Mouse (Mus musculus) CD4-positive naive resting alpha-beta T cell, adult 57 days (primary cell): ENCODE measurements around the gene Ddx41. TPM values are rescaled to one million over a fixed set of nuclear protein-coding genes. Genes with fewer than 3 reads are reported as not detected.

Source experiments
- total RNA-seq: library from RNA; stranded (reverse); gene quantifications from one replicate; pipeline ENCODE4 v1.2.4, GENCODE M21; 2023

Gene Ddx41
- 74.8 TPM for total RNA-seq

DNA sequence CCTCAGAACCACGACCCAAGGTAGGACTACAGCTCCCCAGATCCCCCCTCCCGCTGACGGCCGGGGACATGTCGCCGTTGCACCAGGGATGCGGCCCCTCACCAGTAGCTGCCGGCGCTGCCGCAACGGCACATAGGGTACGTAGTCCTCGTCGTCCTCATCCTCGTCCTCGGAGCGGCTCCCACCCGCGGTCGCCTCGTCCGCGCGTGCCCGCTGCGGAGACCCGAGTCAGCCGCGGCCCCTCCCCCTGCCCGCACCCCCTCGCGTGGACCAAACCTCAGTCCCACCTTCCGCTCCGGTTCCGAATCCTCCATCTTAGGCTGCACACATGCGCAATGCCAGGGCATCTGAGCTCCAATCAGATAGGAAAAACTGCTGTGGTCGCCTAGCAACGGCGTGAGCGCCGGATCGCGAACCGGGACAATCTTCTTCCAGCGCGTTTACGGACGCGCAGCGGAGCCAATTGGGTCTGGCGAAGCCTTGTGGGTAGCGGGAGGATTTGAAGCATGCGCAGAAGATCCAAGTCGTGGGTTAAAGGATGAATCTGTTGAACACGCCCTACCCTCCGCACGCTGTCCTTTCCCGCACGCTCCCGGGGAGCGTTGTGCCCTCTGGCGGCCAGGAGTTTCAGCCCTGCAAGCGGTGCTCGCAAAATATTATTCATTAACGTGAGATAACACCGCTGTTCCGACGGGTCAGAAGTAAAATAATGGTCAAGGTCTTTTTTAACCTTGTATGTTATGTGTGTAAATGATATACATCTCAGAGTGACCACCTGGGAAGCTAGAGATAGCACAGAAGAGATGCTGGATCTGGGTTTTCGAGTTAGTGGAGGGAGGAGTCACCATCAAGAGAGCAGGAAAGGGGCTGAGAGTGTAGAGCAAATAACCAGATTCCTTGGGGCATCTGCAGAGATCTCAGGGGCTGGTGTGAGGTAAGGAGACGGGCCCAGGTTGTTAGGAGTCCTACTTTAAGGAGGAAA lies at the start of gene Ddx41:
Gene Ddx41, minus strand, starts transcription at position 465 of the 982 bp plus-strand sequence.

GRCm38 (mm10) chr13:55573432-55573831 lies 37.0 kb upstream of the Ddx41 start, which contains the start of gene Tmed9:
Gene Tmed9, plus strand, starts transcription at chr13:55573732.

DNA sequence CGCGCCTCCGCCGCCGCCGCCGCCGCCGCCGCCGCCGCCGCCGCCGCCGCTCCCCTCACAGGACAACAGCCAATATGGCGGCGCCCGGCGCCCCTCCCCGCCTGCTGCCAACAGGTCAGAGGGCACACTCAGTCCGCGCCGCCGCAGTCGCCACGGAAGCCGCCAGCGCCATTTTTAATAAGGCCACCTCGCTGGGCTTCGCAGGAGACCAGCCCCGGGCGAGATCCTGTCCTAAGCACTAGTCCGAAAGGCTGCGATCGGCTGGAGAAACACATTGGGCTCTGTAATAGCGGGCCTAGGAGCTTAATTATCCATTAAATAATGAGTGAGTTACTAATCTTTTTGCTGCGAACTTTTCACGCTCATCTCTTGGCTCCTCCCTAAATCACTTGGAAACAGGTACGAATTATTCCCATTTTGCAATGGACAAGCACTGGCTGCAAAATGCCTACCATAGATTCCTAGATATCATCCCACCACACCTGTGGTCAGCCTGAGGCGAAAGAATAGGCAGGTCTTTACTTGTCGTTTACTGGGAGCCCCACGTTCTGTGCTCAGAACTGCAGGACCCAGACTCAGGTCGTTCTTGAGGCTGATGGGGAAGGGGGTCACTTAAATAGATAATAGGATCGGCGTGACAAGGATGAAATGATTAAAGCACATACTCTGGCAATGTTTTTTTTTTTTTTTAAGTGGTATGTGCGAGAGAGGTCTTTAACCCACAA lies 34.7 kb upstream of the Ddx41 start, which contains the start of gene Fam193b:
Gene Fam193b, minus strand, starts transcription at position 94 of the 725 bp plus-strand sequence.

DNA sequence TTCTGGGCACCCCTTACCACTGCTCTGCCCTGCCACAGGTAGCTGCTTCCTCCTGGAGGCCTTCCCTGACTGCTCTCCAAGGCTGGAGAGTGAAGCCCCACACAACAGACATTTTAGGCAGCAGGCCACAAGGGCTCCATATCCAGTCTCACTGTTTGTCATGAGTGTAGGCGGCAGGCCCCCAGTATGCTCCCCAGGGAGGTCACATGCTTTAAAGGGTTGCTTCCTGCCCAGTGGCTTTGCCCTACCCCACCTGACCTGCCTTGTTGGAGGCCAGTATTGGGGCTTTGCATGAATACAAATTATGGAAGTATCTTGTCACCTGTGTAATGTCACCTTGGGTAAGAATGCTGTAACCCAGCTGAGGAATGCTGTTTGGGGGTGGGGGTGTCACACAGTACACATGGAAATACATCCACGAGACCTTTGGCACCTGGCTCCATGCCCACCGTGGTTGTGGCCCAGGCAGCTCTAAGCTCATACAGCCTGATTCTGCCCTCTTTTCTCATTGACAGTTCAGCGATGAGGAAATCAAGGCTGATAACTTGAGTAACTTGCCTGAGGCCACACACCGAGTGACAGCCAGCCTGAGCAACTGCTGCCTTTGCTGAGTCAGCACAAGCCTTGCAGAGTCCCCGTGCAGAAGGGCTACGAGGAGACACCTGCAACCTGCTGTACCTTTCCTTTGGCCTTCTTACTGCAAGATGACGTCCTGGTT lies 7.1 kb downstream of the Ddx41 start, which contains the start of gene Dok3:
Gene Dok3, minus strand, starts transcription at position 99 of the 718 bp plus-strand sequence.

DNA sequence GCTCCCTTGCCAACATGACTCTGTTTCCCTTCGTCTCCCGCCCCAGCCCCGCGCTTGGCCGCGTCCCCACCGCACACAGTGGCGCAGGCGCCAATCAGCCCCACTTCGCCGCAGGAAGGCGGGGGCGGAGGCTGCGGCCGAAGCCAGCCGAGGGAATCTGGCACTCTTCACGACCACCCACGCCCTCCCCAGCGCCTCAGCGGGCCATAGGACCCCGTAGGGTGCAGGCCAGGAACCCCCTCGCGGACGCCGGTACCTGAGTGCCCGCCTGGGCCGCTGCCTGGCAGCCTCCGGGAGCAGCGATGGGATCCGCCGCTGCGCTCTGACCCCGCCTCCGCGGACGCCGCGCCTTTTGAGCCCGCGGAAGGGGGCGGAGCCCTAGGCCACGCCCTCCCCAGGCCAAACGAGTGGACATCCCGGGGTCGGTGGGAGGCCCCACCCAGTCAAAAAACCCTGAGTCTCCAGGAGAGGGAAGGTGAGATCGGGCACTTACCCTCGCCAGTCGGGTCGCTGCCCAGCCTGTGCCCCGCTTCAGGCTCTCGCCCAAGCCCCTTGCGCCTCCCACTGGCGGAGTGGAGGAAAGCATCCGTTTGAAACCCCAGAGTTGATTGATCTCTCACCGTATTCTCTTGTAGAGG lies 23.2 kb downstream of the Ddx41 start, which contains the start of gene Pdlim7:
Gene Pdlim7, minus strand, starts transcription at position 566 of the 638 bp plus-strand sequence.

GRCm38 (mm10) chr13:55487578-55488498 lies 48.6 kb downstream of the Ddx41 start, which contains the start of gene Dbn1:
Gene Dbn1, minus strand, starts transcription at chr13:55488111.

Other genes with a start within 250 kb of the Ddx41 start
- 148 TPM for gene Prelid1, start 216.2 kb downstream of the Ddx41 start, total RNA-seq
- gene Rab24, start 214.7 kb downstream of the Ddx41 start, total RNA-seq = 48.6 TPM
- 0.92 TPM for gene Mxd3, start 206.8 kb downstream of the Ddx41 start, total RNA-seq
- gene Lman2, start 173.9 kb downstream of the Ddx41 start, total RNA-seq = 98.9 TPM
- 92.6 TPM for gene Rgs14, start 166.9 kb downstream of the Ddx41 start, total RNA-seq
- not detected for gene Slc34a1, start 138.5 kb downstream of the Ddx41 start, total RNA-seq
- not detected for gene Pfn3, start 121.4 kb downstream of the Ddx41 start, total RNA-seq
- 0.47 TPM for gene F12, start 109.9 kb downstream of the Ddx41 start, total RNA-seq
- 458 TPM for gene Grk6, start 91.6 kb downstream of the Ddx41 start, total RNA-seq
- gene Prr7, start 72.4 kb downstream of the Ddx41 start, total RNA-seq = 50.3 TPM
- gene Dbn1, start 48.5 kb downstream of the Ddx41 start, total RNA-seq = 0.24 TPM
- gene Pdlim7, start 23.0 kb downstream of the Ddx41 start, total RNA-seq = 11.0 TPM
- 15.6 TPM for gene Dok3, start 7.4 kb downstream of the Ddx41 start, total RNA-seq
- gene Fam193b, start 34.5 kb upstream of the Ddx41 start, total RNA-seq = 173 TPM
- 102 TPM for gene Tmed9, start 37.1 kb upstream of the Ddx41 start, total RNA-seq
- gene B4galt7, start 63.2 kb upstream of the Ddx41 start, total RNA-seq = 31.1 TPM
- gene Caml, start 86.3 kb upstream of the Ddx41 start, total RNA-seq = 22.6 TPM
- 96.7 TPM for gene Ddx46, start 98.4 kb upstream of the Ddx41 start, total RNA-seq
- 24.9 TPM for gene B230219D22Rik, start 156.5 kb upstream of the Ddx41 start, total RNA-seq
- gene Txndc15, start 178.0 kb upstream of the Ddx41 start, total RNA-seq = 27.5 TPM
- 29.6 TPM for gene Pcbd2, start 190.7 kb upstream of the Ddx41 start, total RNA-seq
- gene Catsper3, start 247.9 kb upstream of the Ddx41 start, total RNA-seq = not detected